Mouse (Mus musculus) heart, postnatal 36 days (tissue): ENCODE data around the gene Homer2. TPM values are rescaled to one million over a fixed set of nuclear protein-coding genes. Genes with fewer than 3 reads are reported as not detected.

ENCODE experiments used
- DNase-seq, 2 experiments: peaks; one replicate each; pipeline ENCODE4 v3.0.0; 2021 to 2022
- intact Hi-C: fragments of 180-260 bp; cut with DNase I; formaldehyde crosslinking; loops from one replicate; pipeline ENCODE4 v1.15.1; 2025
- total RNA-seq, 2 experiments: library from RNA; stranded (reverse); gene quantifications; 2 replicates each; pipeline ENCODE4 v1.2.3; 2021

The Homer2 gene
- total RNA-seq, 2 experiments from 2014 or later, result 89.6 to 108 TPM

- intact Hi-C loops, result no loop called here
- no peak for DNase-seq
Measured at GRCm38 (mm10) chr7:81599379-81600280, 107.7 kb downstream of the Homer2 start.

- DNase-seq, result no peak
- intact Hi-C loops, result no loop called here
Measured at GRCm38 (mm10) chr7:81597660-81598059, 109.7 kb downstream of the Homer2 start.

- intact Hi-C loops, result no loop called here
- no peak for DNase-seq
Measured at GRCm38 (mm10) chr7:81596086-81596485, 111.2 kb downstream of the Homer2 start.

GRCm38 (mm10) chr7:81595056-81595455 lies 112.3 kb downstream of the Homer2 start:
- intact Hi-C loops, result no loop called here
- DNase-seq, result no peak

- intact Hi-C loops, result no loop called here
- no peak for DNase-seq
Measured at GRCm38 (mm10) chr7:81593387-81593786, 113.9 kb downstream of the Homer2 start.

GRCm38 (mm10) chr7:81592686-81593085 lies 114.6 kb downstream of the Homer2 start:
- DNase-seq, result no peak
- intact Hi-C loops, result no loop called here

GRCm38 (mm10) chr7:81587238-81587637 lies 120.1 kb downstream of the Homer2 start:
- intact Hi-C loops, result no loop called here
- DNase-seq, result no peak

GRCm38 (mm10) chr7:81585326-81585725 lies 122.0 kb downstream of the Homer2 start:
- intact Hi-C loops, result no loop called here
- no peak for DNase-seq

- intact Hi-C loops, result no loop called here
- DNase-seq, result no peak
Measured at GRCm38 (mm10) chr7:81583512-81583911, 123.8 kb downstream of the Homer2 start.

- no peak for DNase-seq
- intact Hi-C loops, result loop anchor here (10.0 kb wide), 2 partner anchors 355 to 365 kb away; partner anchors contain the start of genes Hdgfl3 and Pde8a
Measured at GRCm38 (mm10) chr7:81579312-81579711, 128.0 kb downstream of the Homer2 start.

- DNase-seq, result no peak
- intact Hi-C loops, result loop anchor here (10.0 kb wide), 2 partner anchors 356 to 364 kb away; partner anchors contain the start of genes Hdgfl3 and Pde8a
Measured at GRCm38 (mm10) chr7:81578413-81578812, 128.9 kb downstream of the Homer2 start.

- DNase-seq, result no peak
- intact Hi-C loops, result loop anchor here (10.0 kb wide), 2 partner anchors 357 to 363 kb away; partner anchors contain the start of genes Hdgfl3 and Pde8a
Measured at GRCm38 (mm10) chr7:81577872-81578271, 129.5 kb downstream of the Homer2 start.

- intact Hi-C loops, result loop anchor here (10.0 kb wide), 2 partner anchors 359 to 361 kb away; partner anchors contain the start of genes Hdgfl3 and Pde8a
- DNase-seq, result no peak
Measured at GRCm38 (mm10) chr7:81575606-81576005, 131.7 kb downstream of the Homer2 start.

GRCm38 (mm10) chr7:81573821-81574220 lies 133.5 kb downstream of the Homer2 start:
- DNase-seq, result no peak
- intact Hi-C loops, result loop anchor here (5.0 to 10.0 kb wide), 3 partner anchors 232 to 361 kb away; partner anchors contain the start of genes Hdgfl3 and Pde8a

GRCm38 (mm10) chr7:81573397-81573796 lies 133.9 kb downstream of the Homer2 start:
- intact Hi-C loops, result loop anchor here (5.0 to 10.0 kb wide), 3 partner anchors 231 to 361 kb away; partner anchors contain the start of genes Hdgfl3 and Pde8a
- peak; percentile 38 to 46 for DNase-seq

GRCm38 (mm10) chr7:81572610-81573268 lies 134.6 kb downstream of the Homer2 start:
- no peak for DNase-seq
- intact Hi-C loops, result loop anchor here (5.0 to 10.0 kb wide), 3 partner anchors 230 to 362 kb away; partner anchors contain the start of genes Hdgfl3 and Pde8a

GRCm38 (mm10) chr7:81571941-81572441 lies 135.3 kb downstream of the Homer2 start:
- no peak for DNase-seq
- intact Hi-C loops, result loop anchor here (2.0 to 10.0 kb wide), 4 partner anchors 49 to 363 kb away; partner anchors contain the start of genes Hdgfl3 and Pde8a

- DNase-seq, result peak; percentile 89 to 91
- intact Hi-C loops, result loop anchor here (2.0 to 10.0 kb wide), 4 partner anchors 49 to 363 kb away; partner anchors contain the start of genes Hdgfl3 and Pde8a
Measured at GRCm38 (mm10) chr7:81571108-81571940, 136.0 kb downstream of the Homer2 start, which contains the start of gene Whamm. Gene Whamm (plus strand): TSS chr7:81571266.

- intact Hi-C loops, result loop anchor here (2.0 to 10.0 kb wide), 4 partner anchors 48 to 364 kb away; partner anchors contain the start of genes Hdgfl3 and Pde8a
- no peak for DNase-seq
Measured at GRCm38 (mm10) chr7:81570752-81571107, 136.6 kb downstream of the Homer2 start.
